Comparison of ENCODE assay signal across 8 mouse cellular contexts in the genomic region with DNA sequence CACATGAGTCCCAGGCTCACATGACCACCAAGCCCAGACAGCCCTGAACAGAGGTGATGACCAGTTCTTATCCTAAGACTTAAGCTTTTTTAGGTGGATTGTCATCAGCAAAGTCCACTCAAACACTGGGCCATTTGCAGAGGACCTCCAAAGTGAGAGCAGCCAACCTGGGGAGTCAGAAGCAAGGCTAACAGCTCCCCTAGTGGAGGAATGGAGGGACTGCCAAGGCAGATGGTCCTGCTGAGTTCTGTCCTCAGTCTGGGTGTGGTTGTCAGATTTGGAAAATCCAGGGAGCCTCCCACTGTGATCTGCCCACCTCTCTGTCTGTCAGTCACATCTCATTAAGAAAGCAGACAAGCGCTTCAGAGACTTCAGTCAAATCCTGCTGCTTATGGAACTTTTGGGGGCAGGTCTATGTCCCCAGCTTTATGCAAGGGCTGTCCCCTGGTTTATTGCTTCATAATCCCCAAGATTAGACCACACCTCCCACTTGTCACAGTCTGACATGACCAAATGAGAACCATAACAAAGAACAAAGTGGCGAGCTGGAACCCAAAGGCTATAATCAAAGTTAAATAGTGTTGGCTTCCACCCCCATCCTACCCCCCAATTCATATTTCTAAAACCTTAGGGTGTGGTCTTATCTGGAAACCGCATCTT.
A peak's percentile ranks its signal among the peaks of the same experiment; 100 is the strongest.
DNase-seq lines count a peak whose midpoint lies in the region; ATAC-seq lines count a peak whose summit lies in the region.

No protein-coding gene starts in this region.

- peak; percentile 35 for ATAC-seq in frontal cortex, adult (ENCODE audit: low TSS enrichment)

- DNase-seq in frontal cortex, postnatal 10 days (ENCODE audit: low spot score in 2 of 2), result no peak
- peak; percentile 67 for DNase-seq in right cerebral cortex, adult 18-20 months
- DNase-seq in right cerebral cortex, postnatal 4 days, result no peak
- peak; percentile 76 to 77 for DNase-seq in cerebellum, adult 18-20 months
- DNase-seq in induced T-regulatory cell, adult 2 months (ENCODE audit: low read depth), result peak; percentile 37
- peak; percentile 39 for DNase-seq in lung, postnatal 25 days (ENCODE audit: low spot score)
- DNase-seq in thymus, postnatal 36 days, result peak; percentile 14 to 19

Comparison
In these comparisons a context has a peak if more than half of its experiments do, and no peak if none do; other contexts are left out.
1. DNase-seq: peak in right cerebral cortex, adult 18-20 months (single experiment), cerebellum, adult 18-20 months (2 of 2), induced T-regulatory cell, adult 2 months (single experiment), lung, postnatal 25 days (single experiment) and thymus, postnatal 36 days (2 of 2); none in frontal cortex, postnatal 10 days (0 of 2) and right cerebral cortex, postnatal 4 days (single experiment).